Comparison of ENCODE assay signal across 11 mouse cellular contexts in genomic region chr19:40333905-40334304, GRCm38 (mm10).
DNase-seq lines count a peak whose midpoint lies in the region; ATAC-seq and TF ChIP-seq lines count a peak whose summit lies in the region.
"Had no signal": no experiment of that assay in that cellular context is flagged by ENCODE, and none has a peak within 500 bp of the region (broad histone marks: within the 10 kb centered on the region; RNA-seq: fewer than 3 reads in every experiment).

No protein-coding gene starts in this region.

- TF ChIP-seq CTCF in kidney, postnatal 0 days (IDR thresholded peaks at IDR 0.05; ENCODE audit: low read depth), result peak; percentile 47; the same call in 1 of the 2 replicates

- H3K27ac ChIP-seq in kidney, postnatal 0 days, result no peak overlapping the region
- no peak overlapping the region for H3K27ac ChIP-seq in midbrain, embryonic 14.5 days (replicated peaks; ENCODE audit: low read depth, low read length)
- H3K27ac ChIP-seq in midbrain, embryonic 15.5 days, result no peak overlapping the region
- H3K27ac ChIP-seq in embryonic facial prominence, embryonic 10.5 days (replicated peaks), result no peak overlapping the region
- H3K27ac ChIP-seq: forebrain, embryonic 15.5 days; limb, embryonic 15.5 days had no signal

- no peak overlapping the region for H3K9ac ChIP-seq in kidney, postnatal 0 days (ENCODE audit: low read depth, low read length)
- H3K9ac ChIP-seq in midbrain, embryonic 14.5 days (replicated peaks; ENCODE audit: low read length), result no peak overlapping the region
- no peak overlapping the region for H3K9ac ChIP-seq in midbrain, embryonic 15.5 days
- H3K9ac ChIP-seq: forebrain, embryonic 15.5 days; limb, embryonic 15.5 days had no signal

- no peaks in the 10 kb centered on the region for H3K36me3 ChIP-seq in kidney, postnatal 0 days (ENCODE audit: insufficient read depth, low read length)
- H3K36me3 ChIP-seq in midbrain, embryonic 14.5 days (ENCODE audit: control insufficient read depth, insufficient read depth, low read length), result 0 out of 2 replicates have a peak, but pooled peaks cover 9% of the 10 kb centered on the region
- H3K36me3 ChIP-seq in midbrain, embryonic 15.5 days (replicated peaks), result no peaks in the 10 kb centered on the region
- H3K36me3 ChIP-seq in embryonic facial prominence, embryonic 10.5 days (replicated peaks), result no peaks in the 10 kb centered on the region
- H3K36me3 ChIP-seq: limb, embryonic 15.5 days had no signal

- no peak overlapping the region for H3K4me3 ChIP-seq in kidney, postnatal 0 days (replicated peaks; ENCODE audit: low read depth, low read length)
- H3K4me3 ChIP-seq in midbrain, embryonic 14.5 days (replicated peaks; ENCODE audit: low read depth, low read length), result no peak overlapping the region
- no peak overlapping the region for H3K4me3 ChIP-seq in midbrain, embryonic 15.5 days
- H3K4me3 ChIP-seq in embryonic facial prominence, embryonic 10.5 days, result no peak overlapping the region
- H3K4me3 ChIP-seq: forebrain, embryonic 15.5 days; limb, embryonic 15.5 days had no signal

- no peaks in the 10 kb centered on the region for H3K27me3 ChIP-seq in kidney, postnatal 0 days (ENCODE audit: insufficient read depth, low read length)
- H3K27me3 ChIP-seq in midbrain, embryonic 14.5 days (ENCODE audit: control insufficient read depth, insufficient read depth, low read length), result no peaks in the 10 kb centered on the region
- no peaks in the 10 kb centered on the region for H3K27me3 ChIP-seq in midbrain, embryonic 15.5 days (replicated peaks)
- no peaks in the 10 kb centered on the region for H3K27me3 ChIP-seq in embryonic facial prominence, embryonic 10.5 days (replicated peaks; ENCODE audit: low read depth, poor library complexity, severe bottlenecking)
- H3K27me3 ChIP-seq: forebrain, embryonic 15.5 days; limb, embryonic 15.5 days had no signal

- H3K4me2 ChIP-seq in kidney, postnatal 0 days (ENCODE audit: low read length), result no peak overlapping the region
- no peak overlapping the region for H3K4me2 ChIP-seq in midbrain, embryonic 14.5 days (ENCODE audit: low read length)
- H3K4me2 ChIP-seq in midbrain, embryonic 15.5 days, result no peak overlapping the region
- H3K4me2 ChIP-seq: forebrain, embryonic 15.5 days; limb, embryonic 15.5 days had no signal

- peak; percentile 50 for DNase-seq in embryo, embryonic 10 days (ENCODE audit: low spot score)
- no peak for DNase-seq in embryo, embryonic 9.5 days (ENCODE audit: extremely low spot score)
- DNase-seq in kidney, postnatal 0 days (ENCODE audit: low spot score), result no peak
- no peak for DNase-seq in kidney, postnatal 36 days
- DNase-seq in midbrain, embryonic 14.5 days, result peak; percentile 34
- DNase-seq in embryonic facial prominence, embryonic 10.5 days (ENCODE audit: low spot score), result peak; percentile 37
- no peak for DNase-seq in cerebellum, postnatal 10 days

- no peak for ATAC-seq in kidney, postnatal 0 days (replicated peaks; ENCODE audit: low FRiP score, low read depth)
- no peak for ATAC-seq in midbrain, embryonic 14.5 days (ENCODE audit: low FRiP score, low TSS enrichment)
- no peak for ATAC-seq in midbrain, embryonic 15.5 days (replicated peaks)
- ATAC-seq: forebrain, embryonic 15.5 days had no signal

- H3K4me1 ChIP-seq in kidney, postnatal 0 days (replicated peaks; ENCODE audit: insufficient read depth, low read length), result 0 out of 2 replicates have a peak, but pooled peaks cover 3% of the 10 kb centered on the region
- H3K4me1 ChIP-seq in midbrain, embryonic 14.5 days (ENCODE audit: control insufficient read depth, insufficient read depth, low read length), result no peaks in the 10 kb centered on the region
- H3K4me1 ChIP-seq in midbrain, embryonic 15.5 days, result no peaks in the 10 kb centered on the region
- peaks cover 11% of the 10 kb centered on the region for H3K4me1 ChIP-seq in embryonic facial prominence, embryonic 10.5 days
- H3K4me1 ChIP-seq: forebrain, embryonic 15.5 days; limb, embryonic 15.5 days had no signal

- H3K9me3 ChIP-seq in kidney, postnatal 0 days (replicated peaks; ENCODE audit: low read length), result no peaks in the 10 kb centered on the region
- no peaks in the 10 kb centered on the region for H3K9me3 ChIP-seq in midbrain, embryonic 14.5 days (ENCODE audit: control insufficient read depth, low read length)
- H3K9me3 ChIP-seq in midbrain, embryonic 15.5 days, result no peaks in the 10 kb centered on the region
- no peaks in the 10 kb centered on the region for H3K9me3 ChIP-seq in embryonic facial prominence, embryonic 10.5 days
- H3K9me3 ChIP-seq: forebrain, embryonic 15.5 days; G1E; limb, embryonic 15.5 days had no signal

- 62% methylated on average over 5 of the region's 5 CpGs for WGBS in kidney, postnatal 0 days
- WGBS in midbrain, embryonic 14.5 days, result 36% methylated on average over 5 of the region's 5 CpGs
- WGBS in midbrain, embryonic 15.5 days, result 47% methylated on average over 5 of the region's 5 CpGs
- 41% methylated on average over 5 of the region's 5 CpGs for WGBS in embryonic facial prominence, embryonic 10.5 days

Comparison
In these comparisons a context has a peak if more than half of its experiments do, and no peak if none do; other contexts are left out.
1. DNase-seq: peak in embryo, embryonic 10 days (single experiment), midbrain, embryonic 14.5 days (single experiment) and embryonic facial prominence, embryonic 10.5 days (single experiment); none in embryo, embryonic 9.5 days (single experiment), kidney, postnatal 0 days (single experiment), kidney, postnatal 36 days (0 of 2) and cerebellum, postnatal 10 days (0 of 2).